Mouse (Mus musculus) liver, adult 2 months (tissue): Measurements from ENCODE around the gene Ints4.

Experiments used
- CTCF ChIP-seq: fragments of 200-500 bp; IDR thresholded peaks from 2 replicates; pipeline ENCODE4 v1.5.1; 2011; ENCODE audit warnings: low read depth, low read length, control low read depth
- POLR2A ChIP-seq: fragments of 200-500 bp; IDR thresholded peaks from 2 replicates; pipeline ENCODE4 v1.6.1; 2011; ENCODE audit warnings: low read length, control low read depth; ENCODE audit not compliant: insufficient read depth; ENCODE audit errors: extremely low read depth

GRCm38 (mm10) chr7:97454795-97455194, 26.0 kb upstream of the Ints4 start:
- TF ChIP-seq CTCF, result no peak
- TF ChIP-seq POLR2A, result no peak
